Mouse (Mus musculus) retina, postnatal 7 days (tissue): Measurements from ENCODE around the gene Cacng7.
A peak's percentile ranks its signal among the peaks of the same experiment; 100 is the strongest.

Source experiments
- DNase-seq: peaks from one replicate; pipeline ENCODE4 v3.0.0-alpha.2; 2012; ENCODE audit warnings: low read depth, low spot score

The Cacng7 gene

DNA sequence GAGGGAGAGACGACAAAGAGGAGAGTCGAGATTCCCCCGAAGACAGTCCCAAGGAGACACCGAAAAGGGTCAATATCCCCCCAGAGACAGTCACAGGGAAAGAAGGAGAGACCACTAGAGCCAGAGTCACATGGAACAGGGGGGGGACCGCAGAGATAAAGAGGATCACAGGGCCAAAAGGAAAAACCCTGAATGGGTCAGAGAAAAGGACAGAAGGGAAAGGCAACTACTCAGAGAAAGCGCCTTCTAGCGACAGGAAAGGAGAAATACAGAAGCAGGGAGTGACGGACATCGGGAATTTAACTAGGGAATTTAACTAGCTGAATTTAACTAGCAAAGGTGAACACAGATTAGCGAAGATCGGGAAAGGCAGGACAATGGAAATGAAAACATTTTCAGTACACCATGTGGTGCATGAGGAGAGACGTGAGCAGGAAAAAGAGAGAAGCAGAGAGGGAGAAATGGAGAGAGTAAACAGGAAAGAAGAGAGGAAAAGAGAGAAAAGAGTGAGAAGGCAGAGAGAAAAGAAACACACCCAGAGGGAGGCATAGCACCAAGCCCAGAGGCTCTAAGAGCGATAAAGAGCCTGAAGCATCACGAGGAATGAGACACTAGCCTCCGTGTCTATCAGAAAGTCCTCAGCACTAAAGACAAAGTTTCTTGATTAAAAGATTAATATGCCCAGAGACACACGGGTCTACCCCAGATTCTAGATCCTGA lies 30.0 kb upstream of the Cacng7 start:
- DNase-seq, result no peak

DNA sequence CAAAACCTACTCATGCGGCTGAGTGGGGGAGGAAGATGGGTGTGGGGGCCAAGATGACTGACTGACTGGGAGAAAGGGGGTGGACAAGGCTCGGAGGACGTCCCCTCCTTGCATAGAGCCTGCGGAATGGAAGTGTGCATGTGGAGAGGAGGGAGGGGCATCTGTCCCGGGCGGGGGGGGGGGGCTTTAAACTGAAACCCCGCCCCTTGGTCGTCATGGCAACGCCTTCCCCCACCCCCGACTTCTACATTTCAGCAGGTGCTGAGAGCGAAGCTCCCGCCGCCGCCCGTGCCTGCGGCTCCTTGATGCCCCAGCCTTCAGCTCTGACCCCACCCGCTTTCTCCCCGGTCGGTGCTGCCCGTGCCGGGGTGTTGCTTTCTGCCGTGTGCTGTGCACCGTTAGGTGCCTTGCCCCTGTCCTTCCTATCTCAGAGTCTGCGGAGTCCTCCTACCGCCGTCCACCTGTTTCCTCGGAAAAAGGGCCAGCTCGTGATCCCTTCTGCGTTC lies 29.4 kb upstream of the Cacng7 start:
- no peak for DNase-seq

GRCm38 (mm10) chr7:3303789-3304188 lies 29.0 kb upstream of the Cacng7 start:
- DNase-seq, result no peak

- DNase-seq, result no peak
These were observed 28.5 kb upstream of the Cacng7 start for GRCm38 (mm10) chr7:3304298-3304697.

GRCm38 (mm10) chr7:3306400-3306799 lies 26.4 kb upstream of the Cacng7 start:
- no peak for DNase-seq

- DNase-seq, result no peak
These were observed 24.1 kb upstream of the Cacng7 start for GRCm38 (mm10) chr7:3308646-3309045.

GRCm38 (mm10) chr7:3310233-3310632 lies 22.5 kb upstream of the Cacng7 start:
- no peak for DNase-seq

DNA sequence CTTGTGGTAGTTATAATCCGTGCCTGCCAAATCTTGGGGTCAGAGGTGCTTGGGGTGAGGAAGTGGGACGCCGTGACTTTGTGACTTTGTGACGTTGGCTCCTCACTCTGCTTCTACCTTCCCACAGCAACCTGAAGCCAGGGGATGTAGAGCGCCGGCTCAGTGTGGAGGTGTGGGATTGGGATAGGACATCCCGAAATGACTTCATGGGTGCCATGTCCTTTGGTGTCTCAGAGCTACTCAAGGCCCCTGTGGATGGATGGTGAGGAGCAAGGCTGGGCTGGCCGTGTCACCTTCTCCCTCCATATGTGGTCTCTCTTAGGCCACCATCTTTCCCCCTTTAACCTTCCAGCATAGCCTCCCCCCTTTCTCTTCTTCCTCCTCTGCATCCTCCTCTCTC lies 19.2 kb upstream of the Cacng7 start:
- DNase-seq, result no peak

- no peak for DNase-seq
These were observed 18.6 kb upstream of the Cacng7 start for GRCm38 (mm10) chr7:3314121-3314520.

DNA sequence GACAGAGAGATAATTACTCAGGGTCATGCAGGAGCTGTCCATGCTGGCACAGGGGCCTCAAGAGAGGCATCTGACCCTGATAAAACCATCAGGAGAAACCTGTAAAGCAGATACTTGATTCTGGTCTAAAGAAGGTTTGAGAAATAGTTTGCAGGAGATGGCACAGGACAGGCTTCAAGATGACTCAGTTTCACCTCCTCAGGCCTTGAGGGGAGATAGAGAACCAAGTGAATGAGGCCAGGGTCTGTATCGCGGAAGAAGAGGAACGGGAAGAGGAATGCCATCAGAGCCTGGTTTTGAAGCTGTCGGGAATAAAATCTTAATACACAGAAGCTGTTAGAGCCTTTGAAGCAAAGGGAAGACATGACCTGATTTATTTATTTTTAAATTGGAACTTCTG lies 15.1 kb upstream of the Cacng7 start:
- DNase-seq, result no peak

DNA sequence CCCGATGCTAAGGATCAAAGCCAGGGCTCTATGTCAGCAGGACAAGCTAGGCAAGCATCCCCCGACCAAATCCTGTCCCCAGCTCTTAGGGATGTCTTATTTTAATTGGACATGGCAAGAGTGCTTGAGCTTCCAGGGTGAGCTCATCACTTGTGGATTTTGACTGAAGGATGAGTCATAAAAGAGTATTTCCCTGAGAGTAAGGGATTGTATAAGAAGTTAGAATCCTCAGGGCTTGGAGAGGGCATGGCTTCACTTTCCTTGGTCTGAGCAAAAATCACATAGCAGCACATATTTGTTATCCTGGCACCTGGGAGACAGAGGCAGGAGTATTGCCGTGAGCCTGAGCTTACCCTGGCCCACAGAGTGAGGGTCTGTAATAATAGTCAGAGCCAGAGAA lies 11.9 kb upstream of the Cacng7 start:
- no peak for DNase-seq

- DNase-seq, result no peak
These were observed 8.9 kb upstream of the Cacng7 start for GRCm38 (mm10) chr7:3323826-3324225.

- no peak for DNase-seq
These were observed 4.8 kb upstream of the Cacng7 start for GRCm38 (mm10) chr7:3327961-3328360.

GRCm38 (mm10) chr7:3329776-3330546 lies 2.8 kb upstream of the Cacng7 start:
- peak; percentile 53 for DNase-seq

GRCm38 (mm10) chr7:3331171-3331570 lies 1.6 kb upstream of the Cacng7 start:
- DNase-seq, result no peak

- peak; percentile 55 for DNase-seq
These were observed 1.1 kb upstream of the Cacng7 start for GRCm38 (mm10) chr7:3331581-3332223.

- no peak for DNase-seq
These were observed 535 bp upstream of the Cacng7 start for GRCm38 (mm10) chr7:3332224-3332615.

- no peak for DNase-seq
These were observed 787 bp downstream of the Cacng7 start for GRCm38 (mm10) chr7:3333542-3333941.

DNA sequence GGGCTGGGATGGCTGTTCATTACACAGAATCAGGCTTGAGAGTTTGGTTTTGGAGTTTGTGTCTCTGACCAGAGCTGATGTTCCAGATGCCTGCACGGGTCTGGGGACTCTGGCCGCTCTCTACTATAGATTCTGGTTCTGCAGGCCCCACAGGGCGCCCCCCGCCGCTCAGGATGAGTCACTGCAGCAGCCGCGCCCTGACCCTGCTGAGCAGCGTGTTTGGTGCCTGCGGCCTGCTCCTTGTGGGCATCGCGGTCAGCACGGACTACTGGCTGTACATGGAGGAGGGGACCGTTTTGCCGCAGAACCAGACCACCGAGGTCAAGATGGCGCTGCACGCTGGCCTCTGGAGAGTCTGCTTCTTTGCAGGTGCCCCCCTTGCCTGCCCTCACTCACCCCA lies 3.7 kb downstream of the Cacng7 start:
- DNase-seq, result no peak

DNA sequence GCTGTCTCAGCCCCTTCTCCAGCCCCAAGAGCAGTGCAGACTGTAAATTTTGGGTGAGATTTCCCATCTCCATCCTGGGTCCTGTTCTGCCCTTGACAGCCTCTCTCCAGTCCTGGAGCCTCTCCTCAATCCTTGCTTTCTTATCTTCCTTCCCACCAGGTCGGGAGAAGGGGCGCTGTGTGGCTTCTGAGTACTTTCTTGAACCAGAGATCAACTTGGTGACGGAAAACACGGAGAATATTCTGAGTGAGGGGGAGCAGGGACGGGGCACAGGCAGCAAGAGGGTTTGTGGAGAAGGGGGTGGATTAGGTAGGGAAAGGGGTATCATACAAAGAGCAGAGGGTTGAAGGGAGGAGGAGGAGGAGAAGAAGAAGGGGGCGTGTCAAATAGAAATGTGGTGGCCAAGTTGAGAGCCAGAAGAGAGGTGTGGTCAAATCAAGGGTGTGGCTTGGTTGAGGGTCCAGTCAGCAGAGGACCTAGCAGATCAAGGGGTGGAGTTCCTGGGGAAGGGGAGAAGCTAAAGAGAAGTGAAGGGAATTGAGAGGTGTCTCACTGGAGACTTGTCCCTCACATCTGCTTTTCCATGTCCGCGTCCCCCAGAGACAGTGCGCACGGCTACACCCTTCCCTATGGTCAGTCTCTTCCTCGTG lies 5.7 kb downstream of the Cacng7 start:
- no peak for DNase-seq

DNA sequence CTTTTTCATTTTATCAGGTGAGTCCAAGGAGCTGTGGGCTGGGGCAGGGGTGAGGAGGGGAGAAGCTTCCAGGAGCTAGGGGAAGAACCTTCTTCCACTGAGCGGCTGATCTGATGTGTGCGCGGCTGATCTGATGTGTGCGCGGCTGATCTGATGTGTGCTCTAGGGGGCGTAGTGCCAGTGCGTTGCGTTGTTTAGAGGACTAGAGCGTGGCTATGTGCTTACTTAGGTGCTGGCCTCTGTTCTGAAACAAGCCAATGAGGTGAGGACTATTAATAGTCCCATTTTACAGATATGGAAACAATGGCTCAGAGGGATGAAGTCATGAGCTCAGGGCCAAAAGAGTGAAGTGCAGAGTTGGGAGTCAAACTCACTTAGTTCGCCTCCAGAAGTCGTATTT lies 6.3 kb downstream of the Cacng7 start:
- no peak for DNase-seq

GRCm38 (mm10) chr7:3343861-3344260 lies 11.1 kb downstream of the Cacng7 start:
- DNase-seq, result no peak
